In the genomic region with DNA sequence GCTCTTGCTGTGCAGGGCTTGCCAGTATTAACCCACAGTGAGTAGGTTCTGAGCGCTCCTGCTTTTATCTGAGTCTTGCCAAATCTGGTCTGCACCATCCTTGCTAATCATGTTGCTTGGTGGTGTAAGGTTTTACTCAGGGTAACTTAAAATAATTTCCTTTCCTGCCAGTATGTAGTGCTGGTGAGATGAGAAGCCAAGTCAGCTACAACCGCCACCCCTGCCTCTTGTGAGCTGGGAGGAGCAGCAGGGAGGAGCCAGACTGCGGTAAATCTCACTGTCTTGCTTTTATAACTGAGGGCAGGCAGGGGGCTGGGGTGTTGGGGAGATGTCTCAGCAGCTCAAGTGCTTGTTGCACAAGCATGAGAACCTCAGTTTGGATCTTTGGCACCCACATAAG, we compare ENCODE assay signal across 27 mouse cellular contexts. TPM values are rescaled to one million over a fixed set of nuclear protein-coding genes. Genes with fewer than 3 reads are reported as not detected.
A peak's percentile ranks its signal among the peaks of the same experiment; 100 is the strongest.
DNase-seq lines count a peak whose midpoint lies in the region; ATAC-seq and TF ChIP-seq lines count a peak whose summit lies in the region.
"Had no signal": no experiment of that assay in that cellular context is flagged by ENCODE, and none has a peak within 500 bp of the region (broad histone marks: within the 10 kb centered on the region; RNA-seq: fewer than 3 reads in every experiment).

No protein-coding gene starts in this region.

- peak; percentile 9 for DNase-seq in kidney, postnatal 14 days
- DNase-seq in kidney, adult 8-10 months, result no peak
- no peak for DNase-seq in lung, adult 2 months
- peak; percentile 74 for DNase-seq in lung, postnatal 0 days (ENCODE audit: low spot score)
- DNase-seq in lung, postnatal 36 days, result peak; percentile 35
- DNase-seq in urinary bladder, adult 18-20 months (ENCODE audit: low spot score in 2 of 2), result no peak
- DNase-seq: adrenal gland, adult 2 months; cerebellum, adult 18-20 months; cerebellum, postnatal 25 days; gastrocnemius, postnatal 36 days; heart, postnatal 36 days; kidney, adult 18-20 months; kidney, postnatal 4 days; right cerebral cortex, postnatal 14 days; thymus, postnatal 14 days had no signal

- no peak overlapping the region for H3K4me3 ChIP-seq in lung, embryonic 15.5 days
- no peak overlapping the region for H3K4me3 ChIP-seq in lung, adult 2 months (replicated peaks; ENCODE audit: extremely low read depth, low read depth, low read length)
- H3K4me3 ChIP-seq in lung, postnatal 0 days (ENCODE audit: low read depth, low read length), result no peak overlapping the region
- H3K4me3 ChIP-seq: embryonic facial prominence, embryonic 12.5 days; erythroblast, embryonic 14.5 days; forebrain, embryonic 12.5 days; heart, embryonic 15.5 days; limb, embryonic 15.5 days; midbrain, embryonic 10.5 days; neural tube, embryonic 15.5 days had no signal

- H3K27me3 ChIP-seq in lung, embryonic 15.5 days, result no peaks in the 10 kb centered on the region
- H3K27me3 ChIP-seq in lung, postnatal 0 days (replicated peaks; ENCODE audit: insufficient read depth, low read length), result no peaks in the 10 kb centered on the region
- H3K27me3 ChIP-seq: embryonic facial prominence, embryonic 12.5 days; forebrain, embryonic 12.5 days; heart, embryonic 15.5 days; limb, embryonic 15.5 days; neural tube, embryonic 15.5 days had no signal

- no peak for TF ChIP-seq POLR2A in lung, adult 2 months (IDR thresholded peaks at IDR 0.05; ENCODE audit: borderline replicate concordance, extremely low read depth, low read depth, low read length)

- H3K9me3 ChIP-seq in lung, embryonic 15.5 days, result no peaks in the 10 kb centered on the region
- H3K9me3 ChIP-seq in lung, postnatal 0 days (ENCODE audit: low read length), result no peaks in the 10 kb centered on the region
- H3K9me3 ChIP-seq: embryonic facial prominence, embryonic 12.5 days; forebrain, embryonic 12.5 days; heart, embryonic 15.5 days; limb, embryonic 15.5 days; midbrain, embryonic 10.5 days; neural tube, embryonic 15.5 days had no signal

- no peak for TF ChIP-seq CTCF in lung, adult 2 months (IDR thresholded peaks at IDR 0.05; ENCODE audit: insufficient read depth, low read length)
- TF ChIP-seq CTCF in lung, postnatal 0 days (IDR thresholded peaks at IDR 0.05), result peak; percentile 1; the same call in 1 of the 2 replicates

- peaks cover 15% of the 10 kb centered on the region for H3K36me3 ChIP-seq in lung, embryonic 15.5 days
- H3K36me3 ChIP-seq in lung, postnatal 0 days (ENCODE audit: insufficient read depth, low read length), result no peaks in the 10 kb centered on the region

- no peaks in the 10 kb centered on the region for H3K4me1 ChIP-seq in lung, embryonic 15.5 days
- no peaks in the 10 kb centered on the region for H3K4me1 ChIP-seq in lung, adult 2 months (ENCODE audit: control insufficient read depth, insufficient read depth, low read length)
- H3K4me1 ChIP-seq in lung, postnatal 0 days (ENCODE audit: insufficient read depth, low read depth, low read length), result no peaks in the 10 kb centered on the region
- H3K4me1 ChIP-seq: forebrain, embryonic 12.5 days; heart, embryonic 15.5 days; midbrain, embryonic 10.5 days; neural tube, embryonic 15.5 days had no signal

- H3K9ac ChIP-seq in lung, embryonic 15.5 days, result no peak overlapping the region
- H3K9ac ChIP-seq in lung, postnatal 0 days (replicated peaks; ENCODE audit: low read depth), result no peak overlapping the region
- H3K9ac ChIP-seq: embryonic facial prominence, embryonic 12.5 days; forebrain, embryonic 12.5 days; heart, embryonic 15.5 days; hindbrain, embryonic 14.5 days; limb, embryonic 15.5 days; liver, embryonic 14.5 days; neural tube, embryonic 15.5 days had no signal

- H3K27ac ChIP-seq in lung, embryonic 15.5 days, result no peak overlapping the region
- H3K27ac ChIP-seq in lung, postnatal 0 days (ENCODE audit: low read length), result no peak overlapping the region
- H3K27ac ChIP-seq: embryonic facial prominence, embryonic 12.5 days; forebrain, embryonic 12.5 days; heart, embryonic 15.5 days; hindbrain, embryonic 14.5 days; limb, embryonic 15.5 days; liver, embryonic 14.5 days; midbrain, embryonic 10.5 days; neural tube, embryonic 15.5 days had no signal

- WGBS in lung, embryonic 15.5 days, result 64% methylated on average over 3 of the region's 3 CpGs
- 67% methylated on average over 3 of the region's 3 CpGs for WGBS in lung, adult 2 months
- WGBS in lung, postnatal 0 days, result 67% methylated on average over 3 of the region's 3 CpGs

- no peak for TF ChIP-seq EP300 in lung, postnatal 0 days (IDR thresholded peaks at IDR 0.05)

- no peak overlapping the region for H3K4me2 ChIP-seq in lung, embryonic 15.5 days
- no peak overlapping the region for H3K4me2 ChIP-seq in lung, postnatal 0 days (replicated peaks; ENCODE audit: low read depth, low read length)
- H3K4me2 ChIP-seq: embryonic facial prominence, embryonic 12.5 days; forebrain, embryonic 12.5 days; heart, embryonic 15.5 days; hindbrain, embryonic 14.5 days; limb, embryonic 15.5 days; neural tube, embryonic 15.5 days had no signal

- ATAC-seq in lung, embryonic 15.5 days (ENCODE audit: borderline replicate concordance, extremely low read depth, low FRiP score, low TSS enrichment), result 0 out of 2 replicates have a peak, but pooled peaks have one; percentile 40
- ATAC-seq in lung, postnatal 0 days, result peak; percentile 81
- no peak for ATAC-seq in erythroblast, adult 5-6 weeks (replicated peaks; ENCODE audit: low FRiP score, poor library complexity, severe bottlenecking)
- ATAC-seq: inflammation-experienced regulatory T-cells, adult 6 months had no signal

RNA-seq across cellular contexts. Expression of gene Iqce, which starts 13.7 kb away (rescaled TPM):
- 21.9 and 22.3 TPM in 2 replicates for polyA plus RNA-seq in lung, embryonic 15.5 days (2015; fragmentation: Nextera tagmentation; extraction: Ambion mirVana)
- 17.2 and 21.8 TPM in 2 replicates for polyA plus RNA-seq in lung, adult 2 months (2012; rRNA removed)
- polyA plus RNA-seq in lung, postnatal 0 days (2015; fragmentation: Nextera tagmentation; extraction: Ambion mirVana), result 10.3 and 11.0 TPM in 2 replicates
- total RNA-seq in erythroblast, adult 5-6 weeks (2015; ENCODE audit: low replicate concordance), result 1.9 and 3.8 TPM in 2 replicates
- 2.9 and 3.0 TPM in 2 replicates for total RNA-seq in erythroblast, adult 5-6 weeks (2017; ENCODE audit: low replicate concordance)

RNA-seq across cellular contexts. Expression of gene Brat1, which starts 16.4 kb away (rescaled TPM):
- 22.6 and 24.2 TPM in 2 replicates for polyA plus RNA-seq in lung, embryonic 15.5 days (2015; fragmentation: Nextera tagmentation; extraction: Ambion mirVana)
- 31.6 and 31.7 TPM in 2 replicates for polyA plus RNA-seq in lung, adult 2 months (2012; rRNA removed)
- polyA plus RNA-seq in lung, postnatal 0 days (2015; fragmentation: Nextera tagmentation; extraction: Ambion mirVana), result 15.2 and 16.1 TPM in 2 replicates
- 0.96 and 2.3 TPM in 2 replicates for total RNA-seq in erythroblast, adult 5-6 weeks (2015; ENCODE audit: low replicate concordance)
- total RNA-seq in erythroblast, adult 5-6 weeks (2017; ENCODE audit: low replicate concordance), result 2.2 and 2.8 TPM in 2 replicates

RNA-seq across cellular contexts. Expression of gene Amz1, which starts 35.5 kb away (rescaled TPM):
- 1.2 and 1.3 TPM in 2 replicates for polyA plus RNA-seq in lung, embryonic 15.5 days (2015; fragmentation: Nextera tagmentation; extraction: Ambion mirVana)
- 13.3 and 14.8 TPM in 2 replicates for polyA plus RNA-seq in lung, adult 2 months (2012; rRNA removed)
- 2.7 and 3.3 TPM in 2 replicates for polyA plus RNA-seq in lung, postnatal 0 days (2015; fragmentation: Nextera tagmentation; extraction: Ambion mirVana)
- total RNA-seq in erythroblast, adult 5-6 weeks (2015; ENCODE audit: low replicate concordance), result 0.38 and 6.1 TPM in 2 replicates
- total RNA-seq in erythroblast, adult 5-6 weeks (2017; ENCODE audit: low replicate concordance), result 0.28 and 1.3 TPM in 2 replicates
- polyA plus RNA-seq: erythroblast, embryonic 14.5 days had no signal

RNA-seq across cellular contexts. Expression of gene Ttyh3, which starts 39.6 kb away (rescaled TPM):
- 38.0 and 39.1 TPM in 2 replicates for polyA plus RNA-seq in lung, embryonic 15.5 days (2015; fragmentation: Nextera tagmentation; extraction: Ambion mirVana)
- 117 and 127 TPM in 2 replicates for polyA plus RNA-seq in lung, adult 2 months (2012; rRNA removed)
- 18.2 and 19.8 TPM in 2 replicates for polyA plus RNA-seq in lung, postnatal 0 days (2015; fragmentation: Nextera tagmentation; extraction: Ambion mirVana)
- total RNA-seq in erythroblast, adult 5-6 weeks (2015; ENCODE audit: low replicate concordance), result 17.9 and 18.8 TPM in 2 replicates
- 3.7 and 7.0 TPM in 2 replicates for total RNA-seq in erythroblast, adult 5-6 weeks (2017; ENCODE audit: low replicate concordance)

Comparison
In these comparisons a context has a peak if more than half of its experiments do, and no peak if none do; other contexts are left out.
1. DNase-seq: peak in kidney, postnatal 14 days (single experiment), lung, postnatal 0 days (single experiment) and lung, postnatal 36 days (single experiment); none in kidney, adult 8-10 months (0 of 2), lung, adult 2 months (single experiment) and urinary bladder, adult 18-20 months (0 of 2).